Mouse (Mus musculus) neural tube, embryonic 14.5 days (tissue): ENCODE results near the gene 0610030E20Rik. TPM values are rescaled to one million over a fixed set of nuclear protein-coding genes. Genes with fewer than 3 reads are reported as not detected.
A peak's percentile ranks its signal among the peaks of the same experiment; 100 is the strongest.

ENCODE experiments used
- ATAC-seq: fragments of 200-750 bp; cut with Nextera tagmentation; 2 replicates; pipeline ENCODE4 v1.8.0; 2017; ENCODE audit warnings: low read depth, mild to moderate bottlenecking, moderate TSS enrichment, moderate library complexity
- H3K27ac ChIP-seq: fragments of 300-500 bp; sonication (generic); 2 replicates; pipeline ENCODE4 v1.5.1; 2014; ENCODE audit warnings: low read depth, mild to moderate bottlenecking, control low read depth, low read length, moderate library complexity, mixed read lengths
- H3K27me3 ChIP-seq: fragments of 300-500 bp; sonication (generic); 2 replicates; pipeline ENCODE4 v1.6.1; 2014; ENCODE audit warnings: low read length; ENCODE audit not compliant: control insufficient read depth, insufficient read depth
- H3K36me3 ChIP-seq: fragments of 300-500 bp; sonication (generic); 2 replicates; pipeline ENCODE4 v1.6.1; 2014; ENCODE audit warnings: low read length, mixed read lengths; ENCODE audit not compliant: control insufficient read depth, insufficient read depth
- H3K4me1 ChIP-seq: fragments of 300-500 bp; sonication (generic); 2 replicates; pipeline ENCODE4 v1.6.1; 2014; ENCODE audit warnings: low read length; ENCODE audit not compliant: control insufficient read depth, insufficient read depth
- H3K4me2 ChIP-seq: fragments of 300-500 bp; sonication (generic); 2 replicates; pipeline ENCODE4 v1.6.1; 2014; ENCODE audit warnings: mild to moderate bottlenecking, low read depth, low read length, control low read depth
- H3K4me3 ChIP-seq: fragments of 300-500 bp; sonication (generic); 2 replicates; pipeline ENCODE4 v1.5.1; 2014; ENCODE audit warnings: low read depth, low read length, control low read depth, mixed read lengths
- H3K9ac ChIP-seq: fragments of 300-500 bp; sonication (generic); replicated peaks from 2 replicates; pipeline ENCODE4 v1.6.1; 2014; ENCODE audit warnings: low read depth, mild to moderate bottlenecking, control low read depth, low read length, mixed read lengths
- H3K9me3 ChIP-seq: fragments of 300-500 bp; sonication (generic); 2 replicates; pipeline ENCODE4 v1.6.1; 2016; ENCODE audit warnings: low read length; ENCODE audit not compliant: control insufficient read depth
- WGBS: fragments of 180-500 bp; shearing (Covaris S2); extraction: QIAGEN DNeasy Blood & Tissue Kit; methylation state at CpG from one replicate; pipeline ENCODE4 v1.1.7; 2014; 5-methylcytosine and 5-hydroxymethylcytosine counted together
- polyA plus RNA-seq: library from polyadenylated mRNA; unstranded; fragments of >200 nt; fragmentation: Nextera tagmentation; extraction: Ambion mirVana; gene quantifications from 2 replicates; pipeline ENCODE4 v1.2.1, GENCODE M21; 2014

Gene 0610030E20Rik
- polyA plus RNA-seq, 1 experiment from 2014 or later, result 15.9 TPM

- Histone ChIP-seq H3K9me3 (no peaks in the 10 kb centered on the region), H3K4me2 (no peak overlapping the region), H3K27ac (no peak overlapping the region), H3K4me3 (no peak overlapping the region), H3K27me3 (no peaks in the 10 kb centered on the region), H3K4me1 (no peaks in the 10 kb centered on the region), H3K9ac (no peak overlapping the region), H3K36me3 (no peaks in the 10 kb centered on the region)
- ATAC-seq, result no peak
- 29% methylated on average over 1 of the region's 1 CpGs for WGBS
Measured at GRCm38 (mm10) chr6:72371571-72371970, 24.5 kb downstream of the 0610030E20Rik start.

- Histone ChIP-seq H3K9ac (0 out of 2 replicates have a peak overlapping the region, but pooled peaks have one; percentile 1), H3K4me1 (no peaks in the 10 kb centered on the region), H3K27ac (no peak overlapping the region), H3K4me3 (no peak overlapping the region), H3K36me3 (no peaks in the 10 kb centered on the region), H3K9me3 (no peaks in the 10 kb centered on the region), H3K4me2 (no peak overlapping the region), H3K27me3 (no peaks in the 10 kb centered on the region)
- WGBS, result 81% methylated on average over 4 of the region's 4 CpGs
- no peak for ATAC-seq
Measured at GRCm38 (mm10) chr6:72373184-72373583, 26.1 kb downstream of the 0610030E20Rik start.

GRCm38 (mm10) chr6:72374206-72374605 is 27.1 kb downstream of the 0610030E20Rik start:
- H3K4me1 ChIP-seq, result no peaks in the 10 kb centered on the region
- no peak overlapping the region for H3K27ac ChIP-seq
- ATAC-seq, result no peak
- H3K4me3 ChIP-seq, result no peak overlapping the region
- no peak overlapping the region for H3K4me2 ChIP-seq
- no peak overlapping the region for H3K9ac ChIP-seq
- no peaks in the 10 kb centered on the region for H3K9me3 ChIP-seq
- 73% methylated on average over 7 of the region's 7 CpGs for WGBS
- H3K27me3 ChIP-seq, result 0 out of 2 replicates have a peak, but pooled peaks cover 1% of the 10 kb centered on the region
- no peaks in the 10 kb centered on the region for H3K36me3 ChIP-seq

- 87% methylated on average over 15 of the region's 15 CpGs for WGBS
- no peak for ATAC-seq
- no peak overlapping the region for H3K9ac ChIP-seq
- H3K27me3 ChIP-seq, result 0 out of 2 replicates have a peak, but pooled peaks cover 4% of the 10 kb centered on the region
- H3K4me2 ChIP-seq, result no peak overlapping the region
- no peaks in the 10 kb centered on the region for H3K36me3 ChIP-seq
- no peak overlapping the region for H3K4me3 ChIP-seq
- no peaks in the 10 kb centered on the region for H3K9me3 ChIP-seq
- no peaks in the 10 kb centered on the region; the same call in 1 of the 2 replicates for H3K4me1 ChIP-seq
- no peak overlapping the region for H3K27ac ChIP-seq
Measured at GRCm38 (mm10) chr6:72374820-72375563, 27.9 kb downstream of the 0610030E20Rik start.

GRCm38 (mm10) chr6:72378510-72379234 is 31.6 kb downstream of the 0610030E20Rik start:
- WGBS, result 85% methylated on average over 8 of the region's 8 CpGs
- H3K4me2 ChIP-seq, result no peak overlapping the region

GRCm38 (mm10) chr6:72379377-72380130 is 32.4 kb downstream of the 0610030E20Rik start:
- Histone ChIP-seq H3K27me3 (peaks cover 10% of the 10 kb centered on the region), H3K4me2 (peak overlapping the region; percentile 45), H3K27ac (no peak overlapping the region), H3K4me1 (peaks cover 3% of the 10 kb centered on the region; the same call in 1 of the 2 replicates), H3K4me3 (peak overlapping the region; percentile 33; the same call in 1 of the 2 replicates), H3K9me3 (no peaks in the 10 kb centered on the region), H3K9ac (no peak overlapping the region), H3K36me3 (no peaks in the 10 kb centered on the region)
- WGBS, result 41% methylated on average over 7 of the region's 7 CpGs
- no peak for ATAC-seq

More at GRCm38 (mm10) chr6:72378510-72379234, 31.6 kb downstream of the 0610030E20Rik start:
- H3K36me3 ChIP-seq, result no peaks in the 10 kb centered on the region
- no peaks in the 10 kb centered on the region for H3K9me3 ChIP-seq
- peaks cover 10% of the 10 kb centered on the region for H3K27me3 ChIP-seq
- H3K27ac ChIP-seq, result no peak overlapping the region
- ATAC-seq, result no peak
- peaks cover 3% of the 10 kb centered on the region; the same call in 1 of the 2 replicates for H3K4me1 ChIP-seq
- no peak overlapping the region for H3K9ac ChIP-seq
- H3K4me3 ChIP-seq, result no peak overlapping the region

GRCm38 (mm10) chr6:72380131-72380770 is 33.1 kb downstream of the 0610030E20Rik start, which contains the start of gene Vamp5:
Gene Vamp5, minus strand, starts transcription at chr6:72380468.
- Histone ChIP-seq H3K4me3 (peak within 1 kb of the TSS; percentile 33), H3K4me2 (peak within 1 kb of the TSS; percentile 45), H3K4me1 (peaks cover 3% of the 10 kb centered on the region; the same call in 1 of the 2 replicates), H3K9ac (peak within 1 kb of the TSS; percentile 39; the same call in 1 of the 2 replicates), H3K27ac (no peak within 1 kb of the TSS), H3K9me3 (no peaks in the 10 kb centered on the region), H3K36me3 (no peaks in the 10 kb centered on the region), H3K27me3 (peaks cover 10% of the 10 kb centered on the region)
- 2% methylated on average over 48 of the region's 49 CpGs for WGBS
- peak; percentile 61; the same call in 1 of the 2 replicates for ATAC-seq

- H3K9me3 ChIP-seq, result no peaks in the 10 kb centered on the region
- 84% methylated on average over 6 of the region's 6 CpGs for WGBS
- no peak for ATAC-seq
Measured at GRCm38 (mm10) chr6:72382494-72382893, 35.4 kb downstream of the 0610030E20Rik start.

More at GRCm38 (mm10) chr6:72382494-72382893, 35.4 kb downstream of the 0610030E20Rik start:
- H3K4me3 ChIP-seq, result no peak overlapping the region
- no peaks in the 10 kb centered on the region for H3K36me3 ChIP-seq
- H3K27ac ChIP-seq, result no peak overlapping the region
- no peak overlapping the region for H3K4me2 ChIP-seq
- no peak overlapping the region for H3K9ac ChIP-seq
- H3K27me3 ChIP-seq, result peaks cover 10% of the 10 kb centered on the region
- H3K4me1 ChIP-seq, result peaks cover 3% of the 10 kb centered on the region; the same call in 1 of the 2 replicates
